Mouse (Mus musculus): Measurements from ENCODE around the gene Sgcg. TPM values are rescaled to one million over a fixed set of nuclear protein-coding genes. Genes with fewer than 3 reads are reported as not detected.
A peak's percentile ranks its signal among the peaks of the same experiment; 100 is the strongest.

Gene Sgcg
- polyA plus RNA-seq, 1 experiment, result 60.1 TPM

DNA sequence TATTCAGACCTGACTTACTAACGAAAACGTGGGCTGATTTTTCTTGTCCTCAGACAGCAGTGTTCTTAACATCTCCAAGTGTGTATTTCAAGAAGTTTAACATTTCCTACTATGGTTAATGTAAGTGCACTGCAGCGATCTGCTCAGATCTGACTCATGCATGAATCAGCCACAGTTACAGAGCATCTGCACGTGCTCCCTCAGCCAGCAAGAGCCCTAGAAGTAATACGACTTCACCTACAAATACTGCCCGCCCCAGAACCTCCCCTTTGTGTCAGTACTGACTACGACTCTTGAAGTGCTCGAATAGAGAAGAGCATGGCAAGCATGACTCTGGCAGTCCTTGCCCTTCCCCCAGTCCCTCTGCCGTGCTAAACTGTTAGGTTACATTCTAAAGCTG lies 19.5 kb downstream of the Sgcg start:
- Histone ChIP-seq H3K4me3 (no peak overlapping the region), H3K79me2 (ENCODE audit: control insufficient read depth, insufficient read depth) (no peaks in the 10 kb centered on the region), H3K27me3 (ENCODE audit: control insufficient read depth, insufficient read depth, insufficient read length) (no peaks in the 10 kb centered on the region), H3ac (ENCODE audit: control insufficient read depth, insufficient read length) (no peak overlapping the region), H3K4me2 (ENCODE audit: low read depth) (peak overlapping the region; percentile 47), H3K36me3 (ENCODE audit: control insufficient read depth, insufficient read depth) (peaks cover 11% of the 10 kb centered on the region)
- TF ChIP-seq POLR2AphosphoS2 (IDR thresholded peaks at IDR 0.05; ENCODE audit: insufficient read length, low read depth), result no peak
- TF ChIP-seq MYOG (IDR thresholded peaks at IDR 0.05; ENCODE audit: control insufficient read depth in 1 of 3, insufficient read depth in 1 of 3, insufficient read length in 2 of 3, low read depth in 2 of 3), result no peak
- no peak for TF ChIP-seq E2F4 (IDR thresholded peaks at IDR 0.05; ENCODE audit: insufficient read depth)
- TF ChIP-seq POLR2A (IDR thresholded peaks at IDR 0.05; ENCODE audit: insufficient read length, low read depth), result no peak
- TF ChIP-seq USF1 (IDR thresholded peaks at IDR 0.05; ENCODE audit: low read depth), result peak; percentile 57
- no peak for TF ChIP-seq MAX (IDR thresholded peaks at IDR 0.05; ENCODE audit: low read depth)
- TF ChIP-seq SRF (IDR thresholded peaks at IDR 0.05; ENCODE audit: control insufficient read depth, insufficient read length, low read depth), result no peak
- no peak for TF ChIP-seq TCF3 (IDR thresholded peaks at IDR 0.05; ENCODE audit: insufficient read length, low read depth)

DNA sequence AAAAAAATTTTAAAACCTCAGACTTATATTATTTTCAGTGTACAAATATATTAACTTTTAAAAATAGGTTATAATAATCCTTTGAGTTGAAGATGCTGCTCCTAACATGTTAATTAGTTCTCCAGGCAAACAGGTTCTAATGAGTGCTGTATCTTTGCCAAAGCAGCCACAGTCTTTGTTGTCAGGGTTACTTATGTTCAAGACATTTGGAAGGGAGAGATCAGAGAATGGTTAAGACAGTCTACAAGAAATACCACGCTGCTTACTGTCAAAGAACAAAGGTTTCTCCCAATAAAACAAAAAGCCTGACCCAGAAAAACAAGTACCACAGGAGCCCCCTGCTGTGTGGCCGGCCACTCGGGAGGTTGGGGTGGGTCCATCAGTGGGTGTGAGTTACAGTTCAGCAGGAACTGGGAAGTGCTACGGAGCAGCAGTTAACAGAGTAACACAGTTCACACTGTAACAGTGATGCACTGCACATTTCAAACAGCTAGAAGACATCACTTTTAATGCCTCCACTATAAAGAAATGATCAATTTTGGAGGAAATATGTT lies 21.1 kb downstream of the Sgcg start:
- Histone ChIP-seq H3K79me2 (ENCODE audit: control insufficient read depth, insufficient read depth) (no peaks in the 10 kb centered on the region), H3K36me3 (ENCODE audit: control insufficient read depth, insufficient read depth) (peaks cover 8% of the 10 kb centered on the region), H3K27me3 (ENCODE audit: control insufficient read depth, insufficient read depth, insufficient read length) (no peaks in the 10 kb centered on the region), H3ac (ENCODE audit: control insufficient read depth, insufficient read length) (no peak overlapping the region), H3K4me2 (ENCODE audit: low read depth) (no peak overlapping the region), H3K4me3 (no peak overlapping the region)
- TF ChIP-seq POLR2AphosphoS2 (IDR thresholded peaks at IDR 0.05; ENCODE audit: insufficient read length, low read depth) (no peak), MYOD1 (IDR thresholded peaks at IDR 0.05; ENCODE audit: control insufficient read depth in 1 of 3, insufficient read length in 2 of 3, low read depth in 2 of 3) (no peak), MAX (IDR thresholded peaks at IDR 0.05; ENCODE audit: low read depth) (no peak)

DNA sequence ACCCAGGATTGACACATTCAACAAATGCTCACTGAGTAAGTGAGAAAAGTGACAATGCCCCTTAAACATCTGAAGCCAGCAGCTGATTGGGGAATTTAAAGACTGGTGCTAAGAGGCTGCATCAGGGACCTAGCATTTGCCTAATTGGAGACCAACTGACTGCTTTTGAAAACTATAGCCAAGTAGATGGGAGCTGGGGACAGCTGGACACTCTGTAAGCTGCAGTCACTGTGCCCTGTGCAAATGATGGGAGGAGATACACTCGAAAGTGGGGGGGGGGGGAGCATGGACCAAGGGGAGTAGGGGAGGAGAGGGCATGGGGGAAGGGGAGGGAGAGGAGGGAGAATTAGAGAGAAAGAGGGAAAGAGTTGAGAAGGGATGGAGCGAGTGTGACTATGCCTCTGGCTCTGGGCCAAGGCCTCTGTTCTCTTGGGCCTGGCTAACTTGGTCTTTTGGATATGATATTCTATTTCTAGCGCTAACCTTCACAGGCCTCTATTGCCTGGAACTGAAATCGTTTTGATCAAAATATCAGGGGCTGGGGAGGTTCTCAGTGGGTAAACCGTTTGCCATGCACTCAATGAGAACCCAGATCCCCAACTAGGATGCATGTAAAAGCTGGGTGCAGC lies 22.3 kb downstream of the Sgcg start:
- H3ac ChIP-seq (ENCODE audit: control insufficient read depth, insufficient read length), result no peak overlapping the region

DNA sequence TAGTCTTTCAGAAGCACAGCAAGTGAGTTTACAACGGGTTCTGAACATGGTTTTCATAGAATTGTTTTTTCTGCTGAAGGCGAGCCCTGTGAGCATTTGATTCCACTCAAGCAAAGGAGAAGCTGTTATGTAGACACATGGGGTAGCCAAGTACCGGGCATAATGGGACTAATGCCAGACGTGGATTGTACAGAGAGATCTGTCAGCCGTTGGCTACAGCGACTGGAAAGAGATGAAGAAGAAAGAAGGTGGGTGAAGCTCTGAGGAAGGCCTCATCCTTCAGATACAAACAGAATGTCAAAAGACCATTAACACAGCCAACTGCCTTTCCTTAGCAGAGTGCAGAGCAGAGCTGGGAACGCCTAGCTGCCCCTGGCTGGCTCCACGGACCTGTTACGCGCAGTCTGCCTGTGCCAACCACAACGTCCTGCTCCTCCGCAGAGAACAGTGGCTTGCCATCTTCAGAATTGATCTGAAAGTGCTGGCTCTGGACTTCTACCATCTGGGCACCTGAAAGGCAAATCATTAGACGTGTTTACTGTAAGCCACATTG lies 26.2 kb downstream of the Sgcg start:
- peaks cover 17% of the 10 kb centered on the region for H3K36me3 ChIP-seq (ENCODE audit: control insufficient read depth, insufficient read depth)

More for the DNA sequence above, 22.3 kb downstream of the Sgcg start:
- Histone ChIP-seq H3K4me2 (ENCODE audit: low read depth) (no peak overlapping the region), H3K36me3 (ENCODE audit: control insufficient read depth, insufficient read depth) (peaks cover 17% of the 10 kb centered on the region), H3K79me2 (ENCODE audit: control insufficient read depth, insufficient read depth) (no peaks in the 10 kb centered on the region), H3K4me3 (no peak overlapping the region), H3K27me3 (ENCODE audit: control insufficient read depth, insufficient read depth, insufficient read length) (no peaks in the 10 kb centered on the region)
- TF ChIP-seq POLR2AphosphoS2 (IDR thresholded peaks at IDR 0.05; ENCODE audit: insufficient read length, low read depth) (no peak), SRF (IDR thresholded peaks at IDR 0.05; ENCODE audit: control insufficient read depth, insufficient read length, low read depth) (no peak), REST (IDR thresholded peaks at IDR 0.05; ENCODE audit: insufficient read depth, insufficient read length) (no peak), MAX (IDR thresholded peaks at IDR 0.05; ENCODE audit: low read depth) (no peak), POLR2A (IDR thresholded peaks at IDR 0.05; ENCODE audit: insufficient read length, low read depth) (no peak), TCF12 (IDR thresholded peaks at IDR 0.05; ENCODE audit: insufficient read depth, poor library complexity, severe bottlenecking) (no peak), USF1 (IDR thresholded peaks at IDR 0.05; ENCODE audit: low read depth) (no peak)

DNA sequence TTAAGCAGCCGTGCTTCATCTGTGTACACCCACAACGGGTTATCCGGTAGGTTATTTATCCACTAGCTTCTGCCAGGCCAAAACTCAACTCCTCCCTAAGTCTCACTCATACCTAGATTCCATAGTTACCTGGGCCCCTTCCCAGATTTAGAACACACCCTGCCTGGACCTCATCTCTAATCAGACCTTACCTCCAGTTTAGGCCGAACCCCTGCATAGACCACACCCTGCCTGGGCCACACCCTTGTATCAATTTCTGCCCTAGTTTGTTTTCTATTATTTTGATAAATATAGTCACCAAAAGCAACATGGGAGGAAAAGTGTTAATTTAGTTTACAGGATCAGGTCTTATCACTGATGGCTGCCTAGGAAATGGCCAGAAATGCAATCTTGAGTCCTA lies 28.1 kb downstream of the Sgcg start:
- no peak overlapping the region for H3K4me3 ChIP-seq
- no peak overlapping the region for H3ac ChIP-seq (ENCODE audit: control insufficient read depth, insufficient read length)
- no peak overlapping the region for H3K4me2 ChIP-seq (ENCODE audit: low read depth)
- peaks cover 17% of the 10 kb centered on the region for H3K36me3 ChIP-seq (ENCODE audit: control insufficient read depth, insufficient read depth)
- TF ChIP-seq SRF (IDR thresholded peaks at IDR 0.05; ENCODE audit: control insufficient read depth, insufficient read length, low read depth) (no peak), REST (IDR thresholded peaks at IDR 0.05; ENCODE audit: insufficient read depth, insufficient read length) (no peak), TCF12 (IDR thresholded peaks at IDR 0.05; ENCODE audit: insufficient read depth, poor library complexity, severe bottlenecking) (no peak), MYOG (IDR thresholded peaks at IDR 0.05; ENCODE audit: control insufficient read depth in 1 of 3, insufficient read depth in 1 of 3, insufficient read length in 2 of 3, low read depth in 2 of 3) (no peak), USF1 (IDR thresholded peaks at IDR 0.05; ENCODE audit: low read depth) (no peak), MAX (IDR thresholded peaks at IDR 0.05; ENCODE audit: low read depth) (no peak), POLR2A (IDR thresholded peaks at IDR 0.05; ENCODE audit: insufficient read length, low read depth) (no peak), TCF3 (IDR thresholded peaks at IDR 0.05; ENCODE audit: insufficient read length, low read depth) (no peak), CEBPB (IDR thresholded peaks at IDR 0.05; ENCODE audit: insufficient read depth, poor library complexity, severe bottlenecking) (no peak), POLR2AphosphoS2 (IDR thresholded peaks at IDR 0.05; ENCODE audit: insufficient read length, low read depth) (no peak), E2F4 (IDR thresholded peaks at IDR 0.05; ENCODE audit: insufficient read depth) (no peak), MYOD1 (IDR thresholded peaks at IDR 0.05; ENCODE audit: control insufficient read depth in 1 of 3, insufficient read length in 2 of 3, low read depth in 2 of 3) (no peak)
- no peaks in the 10 kb centered on the region for H3K27me3 ChIP-seq (ENCODE audit: control insufficient read depth, insufficient read depth, insufficient read length)
- no peaks in the 10 kb centered on the region for H3K79me2 ChIP-seq (ENCODE audit: control insufficient read depth, insufficient read depth)

More for the DNA sequence above, 26.2 kb downstream of the Sgcg start:
- TF ChIP-seq USF1 (IDR thresholded peaks at IDR 0.05; ENCODE audit: low read depth) (no peak), TCF12 (IDR thresholded peaks at IDR 0.05; ENCODE audit: insufficient read depth, poor library complexity, severe bottlenecking) (no peak), MYOG (IDR thresholded peaks at IDR 0.05; ENCODE audit: control insufficient read depth in 1 of 3, insufficient read depth in 1 of 3, insufficient read length in 2 of 3, low read depth in 2 of 3) (no peak), E2F4 (IDR thresholded peaks at IDR 0.05; ENCODE audit: insufficient read depth) (no peak), POLR2AphosphoS2 (IDR thresholded peaks at IDR 0.05; ENCODE audit: insufficient read length, low read depth) (no peak), MYOD1 (IDR thresholded peaks at IDR 0.05; ENCODE audit: control insufficient read depth in 1 of 3, insufficient read length in 2 of 3, low read depth in 2 of 3) (no peak), CEBPB (IDR thresholded peaks at IDR 0.05; ENCODE audit: insufficient read depth, poor library complexity, severe bottlenecking) (no peak), POLR2A (IDR thresholded peaks at IDR 0.05; ENCODE audit: insufficient read length, low read depth) (no peak), MAX (IDR thresholded peaks at IDR 0.05; ENCODE audit: low read depth) (no peak), REST (IDR thresholded peaks at IDR 0.05; ENCODE audit: insufficient read depth, insufficient read length) (no peak), TCF3 (IDR thresholded peaks at IDR 0.05; ENCODE audit: insufficient read length, low read depth) (no peak), SRF (IDR thresholded peaks at IDR 0.05; ENCODE audit: control insufficient read depth, insufficient read length, low read depth) (no peak)
- Histone ChIP-seq H3K4me3 (no peak overlapping the region), H3K27me3 (ENCODE audit: control insufficient read depth, insufficient read depth, insufficient read length) (no peaks in the 10 kb centered on the region), H3K79me2 (ENCODE audit: control insufficient read depth, insufficient read depth) (no peaks in the 10 kb centered on the region), H3K4me2 (ENCODE audit: low read depth) (no peak overlapping the region), H3ac (ENCODE audit: control insufficient read depth, insufficient read length) (no peak overlapping the region)

All from myocyte (in vitro differentiated cells).